Mouse (Mus musculus): ENCODE results near the gene Ric1.

DNA sequence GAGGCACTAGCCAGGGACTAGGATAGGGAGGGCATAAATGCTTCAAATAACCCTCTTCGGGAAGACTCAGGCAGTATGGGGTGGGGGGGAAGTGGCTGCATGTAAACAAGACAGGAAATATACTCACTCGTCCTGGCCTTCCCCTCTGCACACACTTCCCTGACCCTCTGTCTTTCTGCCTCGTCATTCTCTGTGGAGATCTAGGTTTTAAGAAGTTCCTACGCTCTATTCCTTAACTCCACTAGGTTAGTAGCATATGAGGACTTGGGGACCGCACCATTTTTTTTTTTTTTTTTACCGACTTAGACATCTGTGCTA lies 34.0 kb upstream of the Ric1 start:
- no peak for TF ChIP-seq CTCF (IDR thresholded peaks at IDR 0.05; ENCODE audit: extremely low read depth, insufficient read depth, low read length)
- no peak for TF ChIP-seq POLR2A (IDR thresholded peaks at IDR 0.05; ENCODE audit: extremely low read depth, insufficient read depth, low read length)
